Mouse (Mus musculus) spleen, adult 2 months (tissue): ENCODE measurements around the gene Kalrn. TPM values are rescaled to one million over a fixed set of nuclear protein-coding genes. Genes with fewer than 3 reads are reported as not detected.

ENCODE experiments used
- DNase-seq, 2 experiments: peaks; one replicate each; pipeline versions ENCODE4 v3.0.0 to v3.0.0-alpha.2; 2012 to 2021; ENCODE audit warnings: low spot score in 2 of 2, low read depth in 1 of 2
- H3K27ac ChIP-seq: fragments of 200-500 bp; 2 replicates; pipeline ENCODE4 v1.5.1; 2012; ENCODE audit warnings: low read length, inconsistent platforms; ENCODE audit not compliant: insufficient read depth
- H3K27me3 ChIP-seq: fragments of 200-500 bp; 2 replicates; pipeline ENCODE4 v1.6.1; 2012; ENCODE audit warnings: mild to moderate bottlenecking, moderate library complexity, low read length, inconsistent platforms; ENCODE audit not compliant: control insufficient read depth, insufficient read depth
- H3K36me3 ChIP-seq: fragments of 200-500 bp; 2 replicates; pipeline ENCODE4 v1.6.1; 2012; ENCODE audit warnings: mild to moderate bottlenecking, low read length, inconsistent platforms; ENCODE audit not compliant: control insufficient read depth, insufficient read depth
- H3K4me1 ChIP-seq: fragments of 200-500 bp; 2 replicates; pipeline ENCODE4 v1.6.1; 2011; ENCODE audit warnings: inconsistent platforms; ENCODE audit not compliant: control insufficient read depth, insufficient read depth, insufficient read length
- H3K4me3 ChIP-seq: fragments of 200-500 bp; 2 replicates; pipeline ENCODE4 v1.5.1; 2011; ENCODE audit warnings: mild to moderate bottlenecking, inconsistent platforms; ENCODE audit not compliant: insufficient read depth, insufficient read length; ENCODE audit errors: extremely low read depth
- CTCF ChIP-seq: fragments of 200-500 bp; IDR thresholded peaks from 2 replicates; pipeline ENCODE4 v1.5.1; 2011; ENCODE audit warnings: mild to moderate bottlenecking, inconsistent platforms; ENCODE audit not compliant: insufficient read depth, insufficient read length, insufficient replicate concordance; ENCODE audit errors: extremely low read depth
- POLR2A ChIP-seq: fragments of 200-500 bp; IDR thresholded peaks from 2 replicates; pipeline ENCODE4 v1.6.1; 2011; ENCODE audit warnings: low read depth, low read length, inconsistent platforms
- WGBS: fragments of 180-500 bp; shearing (Covaris S2); methylation state at CpG from one replicate; pipeline ENCODE4 v1.1.7; 2018; 5-methylcytosine and 5-hydroxymethylcytosine counted together
- polyA plus RNA-seq: library from polyadenylated mRNA; depleted of rRNA; stranded (reverse); fragments of >200 nt; gene quantifications from 2 replicates; pipeline ENCODE4 v1.2.3, GENCODE M21; 2012

Kalrn gene
- polyA plus RNA-seq, 1 experiment: 7.6 TPM

- no peak overlapping the region for H3K27ac ChIP-seq
- peak; percentile 44 to 62 for DNase-seq
- no peaks in the 10 kb centered on the region for H3K4me1 ChIP-seq
- no peaks in the 10 kb centered on the region for H3K36me3 ChIP-seq
- H3K27me3 ChIP-seq: no peaks in the 10 kb centered on the region
- WGBS: 2% methylated on average over 5 of the region's 5 CpGs
- TF ChIP-seq POLR2A (no peak), CTCF (peak; percentile 63; the same call in 1 of the 2 replicates)
- no peak overlapping the region for H3K4me3 ChIP-seq
Observed at GRCm38 (mm10) chr16:33996030-33996429, 577.3 kb downstream of the Kalrn start.

- TF ChIP-seq POLR2A (no peak), CTCF (no peak)
- H3K27me3 ChIP-seq: no peaks in the 10 kb centered on the region
- H3K4me1 ChIP-seq: no peaks in the 10 kb centered on the region
- H3K27ac ChIP-seq: no peak overlapping the region
- no peak for DNase-seq
- 86% methylated on average over 3 of the region's 3 CpGs for WGBS
- no peaks in the 10 kb centered on the region for H3K36me3 ChIP-seq
- H3K4me3 ChIP-seq: no peak overlapping the region
Observed at GRCm38 (mm10) chr16:33995496-33995895, 577.8 kb downstream of the Kalrn start.

- Histone ChIP-seq H3K27ac (no peak overlapping the region), H3K4me3 (no peak overlapping the region), H3K36me3 (no peaks in the 10 kb centered on the region), H3K4me1 (no peaks in the 10 kb centered on the region), H3K27me3 (no peaks in the 10 kb centered on the region)
- TF ChIP-seq CTCF (no peak), POLR2A (no peak)
- no peak for DNase-seq
- WGBS: 96% methylated on average over 6 of the region's 6 CpGs
Observed at GRCm38 (mm10) chr16:33994321-33994720, 579.0 kb downstream of the Kalrn start.

- H3K4me3 ChIP-seq: no peak overlapping the region
- DNase-seq: no peak
- no peaks in the 10 kb centered on the region for H3K27me3 ChIP-seq
- 77% methylated on average over 4 of the region's 4 CpGs for WGBS
- H3K36me3 ChIP-seq: no peaks in the 10 kb centered on the region
- no peak overlapping the region for H3K27ac ChIP-seq
- H3K4me1 ChIP-seq: no peaks in the 10 kb centered on the region; the same call in 1 of the 2 replicates
- TF ChIP-seq CTCF: no peak
- no peak for TF ChIP-seq POLR2A
Observed at GRCm38 (mm10) chr16:33990712-33991111, 582.6 kb downstream of the Kalrn start.

GRCm38 (mm10) chr16:33989106-33989505 lies 584.2 kb downstream of the Kalrn start:
- H3K27ac ChIP-seq: no peak overlapping the region
- no peaks in the 10 kb centered on the region; the same call in 1 of the 2 replicates for H3K4me1 ChIP-seq
- no peaks in the 10 kb centered on the region for H3K36me3 ChIP-seq
- WGBS: 89% methylated on average over 1 of the region's 1 CpGs
- H3K27me3 ChIP-seq: no peaks in the 10 kb centered on the region
- no peak for TF ChIP-seq POLR2A
- no peak for TF ChIP-seq CTCF
- no peak overlapping the region for H3K4me3 ChIP-seq
- DNase-seq: no peak

GRCm38 (mm10) chr16:33988358-33989012 lies 584.8 kb downstream of the Kalrn start:
- Histone ChIP-seq H3K4me3 (no peak overlapping the region), H3K4me1 (no peaks in the 10 kb centered on the region; the same call in 1 of the 2 replicates), H3K27ac (no peak overlapping the region), H3K27me3 (no peaks in the 10 kb centered on the region), H3K36me3 (no peaks in the 10 kb centered on the region)
- TF ChIP-seq CTCF (peak; percentile 79; the same call in 1 of the 2 replicates), POLR2A (no peak)
- peak; percentile 30 to 61 for DNase-seq
- WGBS: 43% methylated on average over 17 of the region's 17 CpGs

GRCm38 (mm10) chr16:33986993-33987392 lies 586.3 kb downstream of the Kalrn start:
- no peak for DNase-seq
- 89% methylated on average over 7 of the region's 7 CpGs for WGBS
- Histone ChIP-seq H3K4me3 (no peak overlapping the region), H3K27me3 (no peaks in the 10 kb centered on the region), H3K27ac (no peak overlapping the region), H3K36me3 (no peaks in the 10 kb centered on the region), H3K4me1 (no peaks in the 10 kb centered on the region; the same call in 1 of the 2 replicates)
- TF ChIP-seq POLR2A (no peak), CTCF (no peak)

- DNase-seq: no peak
- Histone ChIP-seq H3K27me3 (no peaks in the 10 kb centered on the region), H3K27ac (no peak overlapping the region), H3K4me1 (no peaks in the 10 kb centered on the region; the same call in 1 of the 2 replicates), H3K36me3 (no peaks in the 10 kb centered on the region), H3K4me3 (no peak overlapping the region)
- WGBS: 22% methylated on average over 6 of the region's 6 CpGs
- TF ChIP-seq POLR2A (no peak), CTCF (no peak)
Observed at GRCm38 (mm10) chr16:33985372-33985771, 588.0 kb downstream of the Kalrn start.
